Mouse (Mus musculus) large intestine, adult 2 months (tissue): Measurements from ENCODE around the gene Masp2. TPM values are rescaled to one million over a fixed set of nuclear protein-coding genes. Genes with fewer than 3 reads are reported as not detected.

Experiments used
- DNase-seq: peaks from one replicate; pipeline ENCODE4 v3.0.0-alpha.2; 2012; ENCODE audit warnings: low read depth, low spot score
- WGBS: fragments of 180-500 bp; shearing (Covaris S2); methylation state at CpG from one replicate; pipeline ENCODE4 v1.1.7; 2018; 5-methylcytosine and 5-hydroxymethylcytosine counted together
- polyA plus RNA-seq: library from polyadenylated mRNA; depleted of rRNA; stranded (reverse); fragments of >200 nt; gene quantifications from 2 replicates; pipeline ENCODE4 v1.2.3, GENCODE M21; 2012

The Masp2 gene
- polyA plus RNA-seq, 1 experiment = not detected

DNA sequence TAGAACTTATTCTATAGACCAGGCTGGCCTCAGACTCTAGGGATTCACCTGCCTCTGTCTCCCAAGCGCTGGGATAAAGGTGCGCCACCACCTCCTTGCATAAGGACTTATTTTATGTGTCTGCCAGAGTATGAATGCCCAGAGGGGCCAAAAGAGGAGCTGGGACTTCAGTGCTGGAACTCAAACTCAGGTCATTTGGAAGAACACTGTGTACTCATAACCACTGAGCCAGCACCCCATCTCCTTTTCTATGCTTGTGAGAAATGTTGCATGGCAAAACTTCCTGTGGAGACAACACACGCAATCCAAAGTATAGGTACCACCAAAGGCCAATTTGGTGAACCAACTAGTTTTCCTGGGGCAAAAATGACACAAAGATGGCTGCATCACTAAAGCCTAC lies 5.6 kb upstream of the Masp2 start:
- no peak for DNase-seq
- 98% methylated on average over 3 of the region's 3 CpGs for WGBS

DNA sequence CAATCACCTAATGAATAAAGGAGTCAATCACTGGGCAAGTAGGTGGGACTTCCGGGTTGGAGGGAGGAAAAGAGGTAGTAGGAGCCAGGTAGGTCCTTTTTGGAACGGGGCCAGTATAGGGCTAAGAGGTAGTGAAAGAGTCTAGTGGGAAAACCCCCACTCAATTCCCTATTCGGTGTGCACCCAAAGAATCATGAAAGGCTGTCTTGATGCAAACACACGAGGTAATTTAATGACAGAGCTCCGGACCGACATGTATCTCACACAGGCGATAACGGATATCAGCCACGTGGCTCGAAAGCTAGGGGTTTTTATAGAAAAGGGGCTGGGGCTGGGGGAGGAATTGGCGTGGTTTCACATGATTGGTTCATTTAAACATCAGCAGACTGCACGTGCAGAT lies 3.5 kb upstream of the Masp2 start:
- DNase-seq = no peak
- 93% methylated on average over 12 of the region's 12 CpGs for WGBS

DNA sequence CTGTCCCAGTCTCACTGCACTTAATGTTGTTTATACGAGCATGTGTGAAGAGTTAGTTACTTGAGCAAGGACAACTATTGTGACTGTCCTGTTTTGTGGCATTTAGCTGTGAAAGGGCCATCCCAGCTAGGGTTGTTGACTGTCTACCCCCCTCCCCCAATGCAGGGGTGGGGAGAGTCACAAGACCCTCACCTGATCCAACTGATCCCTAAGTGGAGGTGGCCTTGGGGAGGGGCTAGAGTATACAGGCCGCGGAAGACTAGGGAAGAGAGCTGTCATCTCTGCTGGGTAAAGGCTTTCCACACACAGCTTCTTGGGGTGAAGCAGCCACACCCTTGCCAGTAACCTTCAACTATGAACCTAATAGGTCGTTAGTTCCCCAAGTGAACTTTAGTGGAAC lies 2.0 kb upstream of the Masp2 start:
- WGBS = 75% methylated on average over 4 of the region's 4 CpGs
- DNase-seq = no peak

DNA sequence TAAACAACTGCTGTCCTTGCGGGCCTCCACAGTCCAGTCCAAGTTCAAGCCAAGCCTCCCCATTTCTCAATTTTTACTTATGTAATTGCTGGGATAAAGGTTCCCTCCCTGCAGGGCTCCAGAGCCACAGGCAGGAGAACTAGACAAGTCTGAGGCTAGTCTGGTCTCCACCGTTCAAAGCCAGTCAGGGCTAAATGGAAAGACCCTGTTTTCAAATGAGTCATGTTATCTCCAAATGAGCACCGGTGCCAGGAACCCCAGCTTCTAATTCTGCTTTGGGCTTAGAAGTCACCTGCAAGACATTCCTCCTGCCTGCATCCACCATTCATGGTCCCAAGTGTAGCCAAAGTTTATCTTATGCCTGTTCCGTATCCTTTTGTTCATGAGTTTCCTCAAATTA lies 483 bp upstream of the Masp2 start:
- WGBS = 75% methylated on average over 4 of the region's 4 CpGs
- DNase-seq = no peak

DNA sequence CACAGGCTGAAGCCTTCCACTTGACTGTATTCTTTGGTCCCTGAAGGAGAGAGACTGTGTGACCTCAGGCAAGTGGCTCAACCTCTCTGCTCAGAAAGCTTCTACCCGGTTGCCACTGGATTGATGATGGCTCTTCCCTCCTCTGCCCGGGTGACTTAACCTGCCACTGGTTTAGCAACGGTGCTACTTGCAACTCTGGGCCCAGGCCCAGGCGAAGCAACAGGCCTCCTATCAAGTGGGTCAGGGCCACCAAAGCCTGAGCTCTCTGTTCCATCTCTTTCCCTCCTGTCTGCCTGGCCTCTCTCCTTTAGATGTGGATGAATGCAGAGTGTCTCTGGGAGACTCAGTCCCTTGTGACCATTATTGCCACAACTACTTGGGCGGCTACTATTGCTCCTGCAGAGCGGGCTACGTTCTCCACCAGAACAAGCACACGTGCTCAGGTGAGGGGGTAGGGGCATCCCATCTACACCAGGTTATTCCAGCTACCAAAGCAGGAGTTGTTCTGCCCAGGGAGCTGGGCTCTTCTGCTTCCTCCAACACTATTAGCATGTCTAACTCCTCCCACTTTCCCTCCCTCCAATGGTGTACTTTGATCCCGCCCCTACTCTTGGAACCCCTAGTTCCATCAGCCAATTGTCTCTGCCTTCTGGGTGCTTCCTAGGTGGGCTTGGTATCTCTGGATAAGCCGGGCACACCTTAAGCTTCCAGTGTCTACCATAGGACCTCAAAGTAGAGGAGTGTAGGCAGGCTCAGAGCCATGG lies 1.2 kb downstream of the Masp2 start:
- 72% methylated on average over 10 of the region's 10 CpGs for WGBS
- no peak for DNase-seq

DNA sequence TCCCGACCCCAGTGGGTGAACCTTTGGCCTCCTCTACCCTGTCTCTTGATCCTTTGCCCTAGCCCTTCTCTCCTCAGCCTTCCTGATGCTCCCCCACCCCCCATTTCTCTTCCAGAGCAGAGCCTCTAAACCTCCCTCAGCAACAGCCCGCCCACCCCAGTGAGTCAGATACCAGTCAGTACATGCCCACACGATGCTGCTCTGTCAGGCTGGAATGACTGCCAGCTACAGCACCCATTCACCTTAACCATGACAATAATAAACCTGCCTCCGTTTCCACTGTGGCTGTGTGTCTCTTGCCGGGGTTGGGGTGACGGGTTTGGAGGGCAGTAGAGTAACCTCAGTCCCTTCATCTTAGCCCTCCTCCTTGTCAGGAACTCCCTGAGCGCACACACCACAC lies 1.8 kb downstream of the Masp2 start:
- 77% methylated on average over 7 of the region's 7 CpGs for WGBS
- DNase-seq = no peak

DNA sequence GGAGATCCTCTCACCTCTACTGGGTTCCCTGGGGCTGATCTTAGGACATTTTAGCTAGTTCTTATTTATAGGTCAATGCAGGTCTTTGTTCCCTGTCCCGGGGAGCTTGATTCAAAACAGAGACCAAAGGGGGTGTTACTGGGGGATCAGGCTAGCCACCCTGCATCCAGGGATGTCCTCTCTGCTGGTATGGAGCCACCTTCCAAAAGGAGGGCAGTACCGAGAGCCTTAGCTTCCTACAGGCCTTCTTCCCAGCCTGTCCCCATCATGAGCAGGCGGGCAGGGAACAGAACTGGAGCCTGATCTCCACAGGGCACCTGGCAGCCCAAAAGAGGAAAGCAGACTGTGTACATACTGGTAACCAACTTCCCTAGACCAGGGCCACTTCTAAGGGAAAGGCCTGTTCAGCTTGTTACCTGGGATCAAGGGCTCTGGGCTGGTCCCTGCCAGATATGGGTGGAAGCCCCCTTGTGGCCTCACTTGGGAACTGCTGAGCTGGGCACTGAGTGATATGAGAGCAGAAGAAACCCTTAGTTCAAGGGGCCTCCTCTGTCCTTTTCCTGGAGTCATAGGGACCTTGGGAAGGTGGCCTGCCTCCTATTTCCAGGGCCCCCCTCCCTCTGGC lies 2.3 kb downstream of the Masp2 start:
- DNase-seq = no peak
- WGBS = 96% methylated on average over 3 of the region's 3 CpGs

DNA sequence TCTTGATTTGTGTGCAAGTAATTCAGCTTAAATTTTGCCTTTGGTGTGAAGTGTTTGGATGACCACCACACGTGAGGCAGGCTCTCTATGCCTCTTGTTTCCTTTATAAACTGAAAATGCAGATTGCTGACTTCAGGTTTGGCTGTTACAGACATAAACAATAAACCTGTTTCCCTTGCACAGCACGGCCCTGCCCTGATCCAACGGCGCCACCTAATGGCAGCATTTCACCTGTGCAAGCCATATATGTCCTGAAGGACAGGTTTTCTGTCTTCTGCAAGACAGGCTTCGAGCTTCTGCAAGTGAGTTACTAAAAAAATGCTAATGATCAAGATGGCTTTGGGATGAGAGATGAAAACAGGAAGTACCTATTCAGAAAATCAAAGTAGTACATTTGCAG lies 5.4 kb downstream of the Masp2 start:
- DNase-seq = no peak
- WGBS = 10% methylated on average over 5 of the region's 5 CpGs

DNA sequence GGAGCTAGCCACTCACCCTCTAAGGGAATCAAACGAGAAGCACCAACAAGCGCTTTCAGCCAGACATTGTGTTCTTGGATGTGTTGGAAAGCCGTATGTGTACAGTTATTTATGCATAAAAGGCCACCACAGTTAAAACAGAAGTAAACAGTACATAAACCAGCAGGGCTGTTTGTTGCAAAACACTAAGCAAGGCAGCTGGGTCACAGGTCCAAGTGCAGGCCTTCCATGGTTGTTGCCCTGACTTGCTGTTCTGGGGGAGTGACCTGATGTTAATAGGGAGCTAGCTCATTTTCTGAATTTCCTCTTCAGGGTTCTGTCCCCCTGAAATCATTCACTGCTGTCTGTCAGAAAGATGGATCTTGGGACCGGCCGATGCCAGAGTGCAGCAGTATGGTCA lies 7.5 kb downstream of the Masp2 start:
- no peak for DNase-seq
- WGBS = 74% methylated on average over 5 of the region's 5 CpGs

DNA sequence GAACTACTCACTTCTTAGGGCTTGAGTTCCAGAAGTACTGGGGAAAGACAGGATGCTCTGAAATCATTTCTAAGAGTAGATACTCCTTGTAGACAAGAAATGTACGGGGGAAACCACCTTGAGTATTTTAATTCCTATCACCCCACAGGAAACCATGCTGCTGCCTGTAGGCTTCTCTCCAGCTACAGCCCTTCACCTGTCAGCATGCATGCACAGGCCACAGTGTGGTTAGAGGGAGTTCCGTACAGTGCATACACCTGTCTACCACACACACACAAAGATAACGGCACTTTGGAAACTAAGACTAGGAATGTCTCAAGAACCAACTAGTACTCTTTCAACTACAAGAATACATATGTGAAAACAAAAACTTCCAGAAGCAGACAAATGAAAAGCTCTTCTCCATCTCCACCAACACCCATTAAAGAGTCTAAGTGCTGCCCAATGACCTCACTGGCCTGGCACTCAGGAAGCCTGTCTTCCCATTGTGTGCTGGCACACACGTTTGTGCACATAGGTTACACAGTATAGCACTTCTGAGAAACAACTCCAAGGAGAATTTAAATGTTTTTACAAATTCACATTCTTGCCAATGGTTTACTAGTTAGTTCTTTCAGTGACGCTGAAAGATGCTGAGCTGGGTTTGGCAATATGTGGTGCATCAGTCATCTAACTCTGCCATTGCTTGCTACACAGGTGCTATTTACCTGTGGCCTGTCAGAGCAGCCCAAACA lies 8.4 kb downstream of the Masp2 start:
- WGBS = 57% methylated on average over 5 of the region's 5 CpGs
- no peak for DNase-seq

DNA sequence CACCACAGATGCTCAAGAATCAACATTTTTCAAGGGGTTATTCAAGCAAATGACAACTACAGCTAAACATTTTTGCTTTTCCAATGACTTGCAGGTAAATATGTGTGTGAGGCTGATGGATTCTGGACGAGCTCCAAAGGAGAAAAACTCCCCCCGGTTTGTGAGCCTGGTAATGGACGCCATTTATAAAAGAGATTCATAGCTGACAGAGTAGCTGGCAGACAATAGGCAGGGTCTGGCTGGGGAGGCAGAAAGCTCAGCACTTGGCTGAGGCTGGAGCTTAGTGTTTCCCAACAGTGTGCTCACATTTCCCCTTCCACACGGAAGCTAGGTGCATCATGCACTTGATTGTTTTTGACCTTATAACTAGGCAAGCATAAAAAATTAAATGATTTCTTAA lies 10.2 kb downstream of the Masp2 start:
- no peak for DNase-seq
- WGBS = 65% methylated on average over 4 of the region's 4 CpGs

DNA sequence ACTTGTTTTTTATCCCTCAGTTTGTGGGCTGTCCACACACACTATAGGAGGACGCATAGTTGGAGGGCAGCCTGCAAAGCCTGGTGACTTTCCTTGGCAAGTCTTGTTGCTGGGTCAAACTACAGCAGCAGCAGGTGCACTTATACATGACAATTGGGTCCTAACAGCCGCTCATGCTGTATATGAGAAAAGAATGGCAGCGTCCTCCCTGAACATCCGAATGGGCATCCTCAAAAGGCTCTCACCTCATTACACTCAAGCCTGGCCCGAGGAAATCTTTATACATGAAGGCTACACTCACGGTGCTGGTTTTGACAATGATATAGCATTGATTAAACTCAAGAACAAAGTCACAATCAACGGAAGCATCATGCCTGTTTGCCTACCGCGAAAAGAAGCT lies 11.4 kb downstream of the Masp2 start:
- no peak for DNase-seq
- 86% methylated on average over 9 of the region's 9 CpGs for WGBS

DNA sequence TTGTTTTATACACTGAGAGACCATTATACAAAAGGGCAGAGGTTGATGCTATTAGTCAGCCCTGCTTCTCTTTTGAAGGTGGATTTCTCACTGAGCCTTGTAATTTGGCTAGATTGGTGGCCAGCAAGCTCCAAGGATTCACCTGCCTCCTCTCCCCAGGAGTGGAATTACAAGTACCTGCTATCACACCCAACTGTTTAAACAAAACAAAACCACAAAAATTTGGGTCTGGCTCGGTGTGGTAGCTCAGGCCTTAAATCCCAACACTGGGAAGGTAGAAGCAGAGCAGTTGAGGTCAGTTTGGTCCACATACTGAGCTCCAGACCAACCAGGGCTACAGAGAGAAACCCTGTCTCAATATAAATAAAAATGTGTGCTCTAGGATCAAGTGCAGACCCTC lies 17.5 kb downstream of the Masp2 start:
- no peak for DNase-seq

DNA sequence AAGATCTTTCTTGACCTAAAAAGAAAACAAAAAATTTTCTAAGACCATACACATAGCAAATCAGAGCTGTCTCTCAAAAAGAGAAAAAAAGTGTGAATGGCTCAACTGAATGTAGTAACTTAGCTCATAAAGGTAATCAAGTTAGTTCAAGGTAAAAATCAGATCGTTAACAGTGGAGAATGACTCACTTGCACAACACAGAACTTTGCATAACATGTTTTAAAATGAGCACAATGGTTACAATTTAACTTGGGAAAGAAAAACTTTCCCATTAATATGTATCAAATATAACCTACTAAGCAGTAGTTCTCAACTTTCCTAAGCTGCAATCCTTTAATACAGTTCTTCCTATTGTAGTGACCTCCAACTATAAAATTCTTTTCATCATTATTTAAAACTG lies 18.4 kb downstream of the Masp2 start:
- DNase-seq = no peak
- 36% methylated on average over 1 of the region's 1 CpGs for WGBS

More for the DNA sequence above, 17.5 kb downstream of the Masp2 start:
- WGBS = 33% methylated on average over 1 of the region's 1 CpGs

DNA sequence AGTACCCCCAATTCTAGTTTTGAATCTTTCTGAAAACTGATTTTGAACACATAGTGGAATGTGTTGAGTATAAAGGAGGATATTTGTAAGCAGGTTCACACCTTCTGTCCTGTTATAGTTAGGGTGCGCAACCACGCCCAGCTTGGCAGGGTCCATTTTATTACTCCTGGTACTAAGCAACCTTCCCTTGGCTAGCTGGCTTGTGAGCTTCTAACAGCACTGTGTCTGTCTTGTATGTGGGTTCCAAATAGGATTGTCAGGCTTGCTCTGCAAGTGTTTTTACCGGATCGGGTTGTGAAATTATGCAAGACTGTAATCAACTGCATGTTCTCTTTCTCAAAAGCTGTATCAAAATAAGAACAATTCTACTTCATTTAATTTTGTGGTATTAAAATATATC lies 20.1 kb downstream of the Masp2 start:
- 41% methylated on average over 4 of the region's 4 CpGs for WGBS
- DNase-seq = peak; percentile 58

DNA sequence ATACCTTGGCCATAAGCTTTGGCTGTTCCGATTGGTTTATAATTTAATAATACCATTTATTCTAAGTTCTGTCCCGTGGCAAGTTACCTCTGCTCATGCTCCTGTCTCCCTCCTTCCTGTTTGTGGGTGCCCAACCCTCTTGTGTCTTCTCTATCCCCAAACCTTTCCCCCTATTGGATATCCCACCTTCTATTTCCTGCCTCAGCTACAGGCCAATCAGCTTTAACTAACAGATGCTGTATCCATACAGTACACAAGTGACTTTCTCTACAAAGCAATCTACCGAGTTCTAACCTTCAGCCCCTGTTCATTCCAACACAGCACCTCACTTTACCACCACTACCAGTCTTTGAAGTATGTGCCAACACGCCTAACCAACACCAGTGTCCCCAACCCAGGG lies 21.3 kb downstream of the Masp2 start:
- WGBS = 44% methylated on average over 4 of the region's 4 CpGs
- DNase-seq = no peak

DNA sequence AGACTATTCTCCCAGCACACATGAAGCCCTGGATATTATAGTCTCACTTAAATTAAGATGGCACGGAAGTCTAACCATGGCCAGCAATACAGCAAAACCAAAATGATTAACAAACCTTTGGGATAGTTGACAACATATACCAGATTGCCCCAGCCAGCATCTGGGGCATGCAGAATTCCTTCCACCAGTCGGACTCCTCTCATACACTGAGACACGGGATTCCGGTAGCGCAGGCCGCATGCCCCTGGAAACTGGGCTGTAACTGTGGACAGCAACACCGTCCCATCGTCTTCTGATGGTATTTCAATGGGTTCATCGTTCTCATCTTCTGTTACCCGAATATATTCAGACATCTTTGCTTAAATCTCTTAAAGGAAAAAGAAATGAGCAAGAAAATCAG lies 22.7 kb downstream of the Masp2 start:
- 57% methylated on average over 10 of the region's 10 CpGs for WGBS

DNA sequence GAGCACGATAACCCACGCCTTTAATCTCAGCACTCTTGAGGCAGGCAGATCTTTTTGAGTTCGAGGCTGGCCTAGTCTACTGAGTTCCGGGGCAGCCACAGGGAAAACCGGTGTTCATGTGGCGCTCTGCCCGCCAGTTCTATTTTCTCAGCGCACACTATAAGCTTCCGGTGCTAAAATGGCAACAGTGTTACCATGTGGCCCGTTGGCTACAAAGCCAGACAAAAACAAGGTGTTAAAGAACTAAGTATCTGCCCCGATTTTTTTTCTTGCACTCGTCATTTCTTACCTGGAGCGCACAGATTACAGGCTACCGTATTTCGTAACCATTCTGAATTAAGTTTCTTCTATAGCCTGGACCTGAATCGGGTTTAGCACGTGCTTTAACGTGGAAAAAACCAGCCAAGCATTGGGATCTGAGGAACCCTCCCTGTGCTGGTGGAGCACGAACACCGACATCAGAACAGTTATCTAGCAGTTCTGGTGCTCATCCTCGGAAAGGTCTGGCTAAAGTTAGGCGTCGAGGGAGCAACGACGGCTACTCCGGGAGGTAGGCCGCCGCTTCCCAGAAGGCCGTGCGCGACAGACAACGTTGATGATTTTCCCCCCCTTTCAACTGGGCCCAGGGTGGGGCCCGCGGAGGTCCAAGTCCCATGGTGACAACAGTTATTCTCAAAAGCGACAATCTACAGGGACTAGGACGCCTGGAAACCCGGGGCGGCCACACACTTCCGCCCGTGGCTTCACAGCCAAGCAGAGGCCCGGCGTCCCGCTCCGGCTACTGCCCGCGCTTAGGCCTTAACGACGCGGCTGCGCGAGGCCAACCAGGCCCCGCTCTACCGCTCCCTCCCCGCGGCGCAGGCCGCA lies 23.6 kb downstream of the Masp2 start:
- WGBS = 1% methylated on average over 57 of the region's 57 CpGs
- DNase-seq = no peak

More for the DNA sequence above, 22.7 kb downstream of the Masp2 start:
- DNase-seq = no peak

DNA sequence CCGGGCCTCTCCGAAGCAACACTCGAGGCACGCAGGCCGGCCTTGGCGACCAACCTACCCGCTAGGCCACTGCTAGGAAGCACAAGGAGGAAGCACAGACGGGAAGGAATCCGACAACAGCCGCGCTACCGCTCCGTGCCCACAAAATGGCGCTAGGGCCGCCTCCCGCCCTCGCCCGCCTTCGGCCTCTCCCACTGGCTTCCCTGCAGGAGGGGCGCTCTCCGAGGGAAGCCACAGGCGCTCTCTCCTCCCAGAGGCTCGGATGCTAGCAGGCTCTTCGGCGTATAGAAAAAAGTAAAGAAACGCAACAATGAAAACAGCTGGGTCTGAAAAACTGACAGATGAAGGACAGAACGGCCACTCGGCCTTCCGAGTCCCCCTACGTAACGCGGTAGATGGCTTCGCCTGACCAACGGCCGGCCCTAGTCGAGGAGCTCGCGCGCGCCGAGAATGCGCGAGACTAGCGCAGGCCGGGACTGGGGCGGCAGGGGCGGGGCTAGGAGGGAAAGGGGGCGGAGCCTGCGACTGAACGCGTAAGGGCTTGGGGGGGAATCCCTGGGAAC lies 24.4 kb downstream of the Masp2 start, which contains the start of gene Tardbp:
Gene Tardbp (minus strand): TSS at position 397 of the 563 bp plus-strand sequence.
- under 1% methylated on average over 51 of the region's 51 CpGs for WGBS
- peak; percentile 72 for DNase-seq

DNA sequence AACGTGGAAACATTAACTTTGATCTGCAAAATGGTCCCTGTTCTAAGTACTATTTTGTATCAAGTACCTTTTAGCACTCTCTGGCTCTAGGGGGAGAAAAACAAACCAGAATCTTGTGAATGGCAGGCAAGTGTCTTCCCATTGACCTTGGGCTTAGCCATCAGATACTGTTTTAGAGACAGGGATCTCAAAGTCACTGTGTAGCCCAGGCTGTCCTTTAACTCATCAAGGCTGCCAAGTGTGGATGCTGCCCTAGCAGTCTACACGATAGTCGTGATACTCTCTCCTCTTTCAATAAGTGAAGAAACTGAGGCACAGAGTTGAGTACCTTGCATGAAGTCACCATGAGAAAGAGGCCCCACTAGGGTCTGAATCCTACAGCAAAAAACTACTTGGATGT lies 24.9 kb downstream of the Masp2 start:
- 63% methylated on average over 3 of the region's 3 CpGs for WGBS
- no peak for DNase-seq
